Mouse (Mus musculus) gastrocnemius, postnatal 14 days (tissue): ENCODE results near the gene Stard5. TPM values are rescaled to one million over a fixed set of nuclear protein-coding genes. Genes with fewer than 3 reads are reported as not detected.
A peak's percentile ranks its signal among the peaks of the same experiment; 100 is the strongest.

Experiments used
- DNase-seq: peaks from one replicate; pipeline ENCODE4 v3.0.0; 2021; ENCODE audit warnings: mixed read lengths
- intact Hi-C: fragments of 180-260 bp; cut with DNase I; formaldehyde crosslinking; loops from one replicate; pipeline ENCODE4 v1.15.1; 2025; ENCODE audit warnings: low total_unique reads
- total RNA-seq, 2 experiments: library from RNA; stranded (reverse); gene quantifications; 2 replicates each; pipeline ENCODE4 v1.2.3; 2021

Stard5 gene
- total RNA-seq, 2 experiments from 2014 or later, result 6.9 to 8.0 TPM

GRCm38 (mm10) chr7:83627369-83627768 lies 4.4 kb upstream of the Stard5 start:
- DNase-seq, result no peak

GRCm38 (mm10) chr7:83631073-83631827 lies 509 bp upstream of the Stard5 start:
- no peak for DNase-seq
- intact Hi-C loops, result no loop called here

More at GRCm38 (mm10) chr7:83627369-83627768, 4.4 kb upstream of the Stard5 start:
- intact Hi-C loops, result no loop called here

- intact Hi-C loops, result no loop called here
- DNase-seq, result no peak
These were observed 942 bp downstream of the Stard5 start for GRCm38 (mm10) chr7:83632682-83633120.

GRCm38 (mm10) chr7:83633856-83634255 lies 2.1 kb downstream of the Stard5 start:
- no peak for DNase-seq
- intact Hi-C loops, result no loop called here

GRCm38 (mm10) chr7:83635726-83636125 lies 4.0 kb downstream of the Stard5 start:
- DNase-seq, result no peak
- intact Hi-C loops, result no loop called here

- intact Hi-C loops, result no loop called here
- no peak for DNase-seq
These were observed 4.7 kb downstream of the Stard5 start for GRCm38 (mm10) chr7:83636425-83636824.

- intact Hi-C loops, result no loop called here
- no peak for DNase-seq
These were observed 6.2 kb downstream of the Stard5 start for GRCm38 (mm10) chr7:83637781-83638583.

- intact Hi-C loops, result no loop called here
- DNase-seq, result no peak
These were observed 7.3 kb downstream of the Stard5 start for GRCm38 (mm10) chr7:83639084-83639483.

GRCm38 (mm10) chr7:83640581-83640980 lies 8.8 kb downstream of the Stard5 start:
- intact Hi-C loops, result no loop called here
- no peak for DNase-seq

- intact Hi-C loops, result no loop called here
- no peak for DNase-seq
These were observed 9.4 kb downstream of the Stard5 start for GRCm38 (mm10) chr7:83641163-83641562.

- no peak for DNase-seq
- intact Hi-C loops, result no loop called here
These were observed 11.8 kb downstream of the Stard5 start for GRCm38 (mm10) chr7:83643581-83643980.

- intact Hi-C loops, result no loop called here
- no peak for DNase-seq
These were observed 13.0 kb downstream of the Stard5 start for GRCm38 (mm10) chr7:83644761-83645160.

- DNase-seq, result no peak
- intact Hi-C loops, result no loop called here
These were observed 13.7 kb downstream of the Stard5 start for GRCm38 (mm10) chr7:83645476-83645875.

- intact Hi-C loops, result no loop called here
- DNase-seq, result no peak
These were observed 17.0 kb downstream of the Stard5 start for GRCm38 (mm10) chr7:83648807-83649206.

GRCm38 (mm10) chr7:83650638-83651037 lies 18.9 kb downstream of the Stard5 start:
- intact Hi-C loops, result no loop called here
- DNase-seq, result no peak

GRCm38 (mm10) chr7:83652498-83652897 lies 20.7 kb downstream of the Stard5 start:
- no peak for DNase-seq
- intact Hi-C loops, result no loop called here

- no peak for DNase-seq
- intact Hi-C loops, result no loop called here
These were observed 21.9 kb downstream of the Stard5 start for GRCm38 (mm10) chr7:83653605-83654051.

- DNase-seq, result no peak
- intact Hi-C loops, result no loop called here
These were observed 22.4 kb downstream of the Stard5 start for GRCm38 (mm10) chr7:83654196-83654595.

GRCm38 (mm10) chr7:83654938-83655630 lies 23.3 kb downstream of the Stard5 start:
- intact Hi-C loops, result no loop called here
- peak; percentile 19 for DNase-seq

GRCm38 (mm10) chr7:83658716-83659115 lies 27.0 kb downstream of the Stard5 start:
- intact Hi-C loops, result no loop called here
- DNase-seq, result no peak
